Mouse (Mus musculus): ENCODE measurements at regions not wholly inside any gene's neighbourhood (a gene's known extent, or its start where the extent isn't known, plus 50 kb on each side); places are given as distances from the start of the nearest gene placed in this dataset.

GRCm38 (mm10) chr15:21836110-21836509 is 712.7 kb upstream of the Cdh18 start:
- no peaks in the 10 kb centered on the region for H3K27me3 ChIP-seq (ENCODE audit: control insufficient read depth, insufficient read depth, low read depth, low read length)
- 82% methylated on average over 5 of the region's 5 CpGs for WGBS
- no peak overlapping the region for H3K4me3 ChIP-seq (ENCODE audit: low read depth, low read length)
- no peak overlapping the region for H3K4me2 ChIP-seq (ENCODE audit: low read length)
- H3K36me3 ChIP-seq (ENCODE audit: control insufficient read depth, insufficient read depth, low read length): no peaks in the 10 kb centered on the region
- no peaks in the 10 kb centered on the region for H3K9me3 ChIP-seq (replicated peaks; ENCODE audit: control insufficient read depth, low read length, poor library complexity, severe bottlenecking)
- H3K27ac ChIP-seq (ENCODE audit: low read length): no peak overlapping the region
- ATAC-seq: no peak
- H3K9ac ChIP-seq (ENCODE audit: low read depth, low read length): no peak overlapping the region
- H3K4me1 ChIP-seq (ENCODE audit: control insufficient read depth, insufficient read depth, low read length): no peaks in the 10 kb centered on the region

- peaks cover 5% of the 10 kb centered on the region; the same call in 1 of the 2 replicates for H3K9me3 ChIP-seq (replicated peaks; ENCODE audit: control insufficient read depth, low read length, poor library complexity, severe bottlenecking)
- no peak overlapping the region for H3K27ac ChIP-seq (ENCODE audit: low read length)
- ATAC-seq: no peak
- 85% methylated on average over 7 of the region's 7 CpGs for WGBS
- H3K9ac ChIP-seq (ENCODE audit: low read depth, low read length): no peak overlapping the region
- no peaks in the 10 kb centered on the region for H3K27me3 ChIP-seq (ENCODE audit: control insufficient read depth, insufficient read depth, low read depth, low read length)
- no peak overlapping the region for H3K4me2 ChIP-seq (ENCODE audit: low read length)
- no peak overlapping the region for H3K4me3 ChIP-seq (ENCODE audit: low read depth, low read length)
- H3K4me1 ChIP-seq (ENCODE audit: control insufficient read depth, insufficient read depth, low read length): no peaks in the 10 kb centered on the region
- H3K36me3 ChIP-seq (ENCODE audit: control insufficient read depth, insufficient read depth, low read length): no peaks in the 10 kb centered on the region
Measured at GRCm38 (mm10) chr15:21858540-21858939, 690.3 kb upstream of the Cdh18 start.

GRCm38 (mm10) chr15:21885181-21885580 is 663.6 kb upstream of the Cdh18 start:
- Histone ChIP-seq H3K36me3 (ENCODE audit: control insufficient read depth, insufficient read depth, low read length) (no peaks in the 10 kb centered on the region), H3K27me3 (ENCODE audit: control insufficient read depth, insufficient read depth, low read depth, low read length) (no peaks in the 10 kb centered on the region), H3K4me2 (ENCODE audit: low read length) (no peak overlapping the region), H3K9me3 (replicated peaks; ENCODE audit: control insufficient read depth, low read length, poor library complexity, severe bottlenecking) (no peaks in the 10 kb centered on the region; the same call in 1 of the 2 replicates), H3K4me1 (ENCODE audit: control insufficient read depth, insufficient read depth, low read length) (no peaks in the 10 kb centered on the region), H3K4me3 (ENCODE audit: low read depth, low read length) (no peak overlapping the region), H3K27ac (ENCODE audit: low read length) (no peak overlapping the region), H3K9ac (ENCODE audit: low read depth, low read length) (no peak overlapping the region)
- 32% methylated on average over 2 of the region's 2 CpGs for WGBS
- peak; percentile 67; the same call in 1 of the 2 replicates for ATAC-seq
